Mouse (Mus musculus): Measurements from ENCODE around the gene Dynlrb2.

Gene Dynlrb2

GRCm38 (mm10) chr8:116504477-116505120 lies at the start of gene Dynlrb2:
Dynlrb2 (plus strand) TSS chr8:116504974.
- DNase-seq (ENCODE audit: low spot score) = peak; percentile 94

DNA sequence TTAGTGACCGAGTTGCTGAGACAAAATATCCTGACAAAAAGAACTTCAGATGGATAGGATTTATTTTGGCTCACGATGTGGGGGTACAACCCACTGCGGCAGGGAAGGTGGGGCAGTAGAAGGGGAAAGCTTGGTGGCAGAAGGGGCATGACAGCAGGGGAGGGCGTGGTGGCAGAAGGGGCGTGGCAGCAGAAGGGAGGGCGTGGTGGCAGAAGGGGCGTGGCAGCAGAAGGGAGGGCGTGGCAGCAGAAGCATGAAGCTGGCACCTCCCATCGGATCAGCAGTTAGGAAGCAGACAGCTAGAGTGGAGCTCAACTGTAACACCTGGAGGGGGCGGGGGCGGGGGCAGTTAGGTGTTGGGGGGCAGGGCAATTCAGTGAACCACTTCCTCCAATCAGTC lies 46.2 kb upstream of the Dynlrb2 start:
- DNase-seq (ENCODE audit: low spot score) = no peak

GRCm38 (mm10) chr8:116461472-116461871 lies 43.3 kb upstream of the Dynlrb2 start:
- no peak for DNase-seq (ENCODE audit: low spot score)

GRCm38 (mm10) chr8:116466586-116466985 lies 38.2 kb upstream of the Dynlrb2 start:
- no peak for DNase-seq (ENCODE audit: low spot score)

- DNase-seq (ENCODE audit: low spot score) = no peak
Observed at GRCm38 (mm10) chr8:116467027-116467426, 37.7 kb upstream of the Dynlrb2 start.

- no peak for DNase-seq (ENCODE audit: low spot score)
Observed at GRCm38 (mm10) chr8:116477941-116478340, 26.8 kb upstream of the Dynlrb2 start.

DNA sequence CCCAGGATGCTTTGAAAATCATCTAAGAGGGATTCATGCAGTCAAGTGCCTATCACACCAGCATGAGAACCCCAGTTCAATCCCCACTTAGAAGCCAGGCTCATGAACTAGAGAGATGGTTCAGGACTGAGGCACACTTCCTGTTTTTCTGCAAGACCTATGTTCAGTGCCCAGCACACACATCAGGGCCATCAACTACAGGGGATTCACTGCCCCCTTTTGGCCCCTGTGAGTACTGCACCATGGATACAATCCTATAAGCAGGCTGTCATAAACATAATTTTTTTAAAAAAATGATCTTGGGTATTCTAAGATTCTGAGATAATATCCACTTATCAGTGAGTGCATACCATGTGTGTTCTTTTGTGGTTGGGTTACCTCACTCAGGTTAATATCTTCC lies 26.1 kb upstream of the Dynlrb2 start:
- DNase-seq (ENCODE audit: low spot score) = no peak

- DNase-seq (ENCODE audit: low spot score) = peak; percentile 71
Observed at GRCm38 (mm10) chr8:116480894-116481293, 23.9 kb upstream of the Dynlrb2 start.

DNA sequence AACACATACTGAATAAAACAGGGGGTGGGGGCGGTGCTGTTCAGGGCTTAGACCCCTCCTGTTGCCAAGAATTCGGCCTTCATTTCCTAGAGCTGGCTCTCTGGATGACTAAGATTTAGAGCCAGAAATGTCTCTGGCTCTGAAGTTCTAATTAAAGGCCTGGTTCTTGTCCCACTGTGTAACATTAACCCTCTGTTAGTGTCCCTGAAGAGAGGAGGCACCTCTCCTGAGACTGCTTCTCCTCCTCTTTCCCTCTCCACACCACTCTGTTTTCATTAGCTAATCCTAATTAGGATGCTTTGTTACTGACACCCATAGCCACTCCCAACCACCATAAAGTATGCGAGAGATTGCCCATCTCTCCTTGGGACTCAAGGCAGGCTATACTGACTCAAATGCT lies 22.0 kb upstream of the Dynlrb2 start:
- no peak for DNase-seq (ENCODE audit: low spot score)

DNA sequence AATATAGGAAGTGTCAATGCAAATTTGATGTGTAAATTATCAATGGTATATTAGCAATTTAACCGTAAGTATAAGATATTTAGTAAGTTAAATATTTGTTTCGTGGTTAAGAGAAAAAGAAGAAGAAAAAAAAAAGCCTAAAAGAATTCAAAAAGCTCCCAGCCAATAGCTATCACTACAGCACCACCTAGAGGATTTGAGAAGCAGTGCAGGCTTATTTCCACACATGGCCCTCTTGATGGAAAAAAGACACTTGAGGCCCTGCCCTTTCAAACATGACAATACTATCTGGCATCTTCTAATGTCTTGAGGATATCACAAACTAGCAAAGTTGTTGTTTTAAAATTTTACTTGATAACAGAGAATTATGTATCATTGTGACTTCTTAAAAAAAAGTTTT lies 20.7 kb upstream of the Dynlrb2 start:
- no peak for DNase-seq (ENCODE audit: low spot score)

GRCm38 (mm10) chr8:116488546-116488945 lies 16.2 kb upstream of the Dynlrb2 start:
- no peak for DNase-seq (ENCODE audit: low spot score)

GRCm38 (mm10) chr8:116500057-116500809 lies 4.5 kb upstream of the Dynlrb2 start:
- DNase-seq (ENCODE audit: low spot score) = no peak

DNA sequence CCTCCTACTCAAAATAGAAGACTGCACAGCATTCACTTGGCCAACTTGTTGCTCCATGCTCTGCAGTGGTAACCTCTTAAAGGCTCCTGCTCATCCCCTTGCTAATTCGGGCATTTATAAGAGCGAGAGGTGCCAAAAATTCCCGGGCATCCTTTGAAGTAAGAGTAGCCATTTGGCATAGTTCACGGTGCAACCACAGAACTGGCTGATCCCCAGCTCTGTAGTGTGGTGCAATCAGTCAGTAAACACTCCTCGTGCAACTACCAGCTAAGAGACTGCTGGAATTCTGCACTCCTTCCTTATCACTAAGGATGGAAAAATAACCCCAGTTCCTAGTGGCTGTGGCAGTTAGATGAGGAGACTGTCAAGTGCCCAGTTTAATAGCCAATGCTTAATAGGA lies 3.9 kb downstream of the Dynlrb2 start:
- DNase-seq (ENCODE audit: low spot score) = peak; percentile 32

- DNase-seq (ENCODE audit: low spot score) = peak; percentile 5
Observed at GRCm38 (mm10) chr8:116509247-116509646, 4.5 kb downstream of the Dynlrb2 start.

DNA sequence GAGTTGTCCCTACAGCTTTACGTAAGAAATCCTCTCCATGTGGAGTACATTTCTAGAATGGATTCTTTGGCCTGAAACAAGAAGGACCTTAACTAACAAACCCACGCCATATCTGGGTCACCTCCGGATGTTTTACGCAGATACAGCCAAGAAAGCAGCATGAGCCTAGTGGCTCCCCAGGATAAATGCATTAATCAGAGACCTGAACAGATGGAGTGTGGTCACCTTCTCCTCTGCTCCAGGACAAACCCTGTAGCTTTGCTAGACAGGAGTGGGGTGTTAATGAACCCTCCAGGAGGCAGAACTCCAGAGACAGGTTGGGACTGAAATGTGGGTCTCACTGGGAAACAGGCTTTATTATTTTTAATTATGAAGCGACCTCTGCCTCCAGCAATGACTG lies 14.9 kb downstream of the Dynlrb2 start:
- no peak for DNase-seq (ENCODE audit: low spot score)

DNA sequence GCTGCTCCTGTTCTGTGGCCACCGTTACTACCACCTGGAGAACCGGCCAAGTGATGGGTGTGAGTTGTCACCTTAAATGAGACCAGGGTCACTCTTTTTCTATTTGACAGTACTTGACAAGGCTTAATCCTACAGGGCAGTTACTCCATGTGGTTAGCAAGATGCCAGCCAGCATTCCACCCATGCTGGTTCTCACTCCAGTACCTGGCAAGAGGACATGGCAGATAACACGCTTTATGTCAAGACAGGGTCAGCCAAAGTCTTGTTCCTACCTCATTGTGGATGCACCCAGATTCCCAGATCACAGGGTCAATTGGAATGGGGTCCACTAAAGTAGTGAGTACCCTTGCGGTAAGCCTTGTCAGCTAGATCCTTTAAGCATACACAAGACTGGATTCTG lies 16.4 kb downstream of the Dynlrb2 start:
- DNase-seq (ENCODE audit: low spot score) = no peak

DNA sequence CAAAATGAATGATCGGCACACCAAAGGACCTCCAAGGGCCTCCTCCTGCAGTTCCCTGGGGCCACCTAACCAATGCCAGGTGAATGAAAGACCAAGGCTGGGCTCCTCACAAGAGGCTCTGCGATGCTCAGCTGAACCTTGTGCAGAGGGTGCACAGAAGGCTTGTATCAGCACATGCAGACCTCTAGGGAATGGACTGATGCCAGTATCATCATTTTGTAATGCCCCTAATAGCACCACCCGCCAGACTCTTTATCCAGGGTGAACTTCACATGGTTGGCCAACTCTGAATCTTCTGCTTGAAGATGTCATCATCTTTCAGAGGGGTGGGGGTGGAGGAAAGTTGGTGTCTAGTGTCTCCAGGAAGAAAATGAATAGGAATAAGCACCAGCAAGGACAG lies 16.9 kb downstream of the Dynlrb2 start:
- DNase-seq (ENCODE audit: low spot score) = no peak

DNA sequence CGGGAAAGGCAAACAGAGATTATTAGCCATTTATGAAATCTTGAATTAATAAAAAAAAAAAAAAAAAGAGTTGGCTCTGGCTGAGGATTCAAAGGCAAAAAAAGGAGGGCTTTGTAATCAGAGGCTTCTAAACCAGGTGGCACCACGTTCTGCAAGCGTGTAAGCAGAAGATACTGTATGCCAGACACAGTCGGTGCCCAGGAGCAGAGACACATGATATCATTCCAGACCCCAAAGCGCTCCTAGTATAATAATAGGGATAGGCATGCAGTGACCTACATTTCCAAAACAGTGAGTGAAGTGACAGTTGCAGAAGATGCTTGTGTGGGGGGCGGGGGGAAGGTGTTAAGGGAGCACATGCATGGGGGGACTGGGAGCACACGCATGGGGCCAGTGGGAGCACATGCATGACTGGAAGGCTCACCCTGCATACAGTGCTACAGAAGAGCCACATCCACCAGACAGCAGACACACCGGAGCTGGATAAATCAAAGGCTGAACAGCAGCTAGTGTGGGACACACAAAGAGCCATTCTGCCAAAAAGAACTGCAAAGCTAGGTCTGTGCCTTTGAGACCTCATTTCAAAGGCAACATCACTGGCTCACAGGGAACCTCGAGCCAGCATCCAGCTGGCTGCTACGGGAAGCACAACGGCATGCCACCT lies 17.5 kb downstream of the Dynlrb2 start:
- DNase-seq (ENCODE audit: low spot score) = no peak

- DNase-seq (ENCODE audit: low spot score) = no peak
Observed at GRCm38 (mm10) chr8:116524915-116525314, 20.1 kb downstream of the Dynlrb2 start.

DNA sequence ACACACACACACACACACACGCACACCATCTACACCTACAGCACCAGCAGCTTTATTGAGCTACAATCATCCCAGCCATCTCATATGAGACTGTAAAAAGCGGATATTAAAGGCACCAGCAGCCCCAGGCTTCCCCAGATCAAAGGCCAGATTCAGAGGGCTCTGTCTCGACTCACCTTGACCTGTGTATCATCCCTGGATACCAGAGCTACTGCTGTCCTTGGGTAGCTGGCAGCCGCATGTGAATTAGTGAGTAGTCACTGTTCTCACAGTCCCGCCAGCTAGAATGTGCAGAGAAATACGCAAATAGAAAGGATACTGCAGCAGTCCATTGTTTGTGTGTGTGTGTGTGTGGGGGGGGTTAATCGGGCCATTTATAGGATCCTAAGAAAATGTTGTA lies 24.0 kb downstream of the Dynlrb2 start:
- no peak for DNase-seq (ENCODE audit: low spot score)

- DNase-seq (ENCODE audit: low spot score) = no peak
Observed at GRCm38 (mm10) chr8:116533081-116533480, 28.3 kb downstream of the Dynlrb2 start.

- DNase-seq (ENCODE audit: low spot score) = no peak
Observed at GRCm38 (mm10) chr8:116536786-116537185, 32.0 kb downstream of the Dynlrb2 start.

- no peak for DNase-seq (ENCODE audit: low spot score)
Observed at GRCm38 (mm10) chr8:116538763-116539162, 34.0 kb downstream of the Dynlrb2 start.

Data from testis, postnatal 10 days (tissue).